Mouse (Mus musculus): ENCODE measurements around the gene Gm21992.
"Not testable (repeated sequence)": the region's sequence is repeated elsewhere in the genome, so short reads cannot be mapped to it uniquely, and the experiment has no call there.

The Gm21992 gene

DNA sequence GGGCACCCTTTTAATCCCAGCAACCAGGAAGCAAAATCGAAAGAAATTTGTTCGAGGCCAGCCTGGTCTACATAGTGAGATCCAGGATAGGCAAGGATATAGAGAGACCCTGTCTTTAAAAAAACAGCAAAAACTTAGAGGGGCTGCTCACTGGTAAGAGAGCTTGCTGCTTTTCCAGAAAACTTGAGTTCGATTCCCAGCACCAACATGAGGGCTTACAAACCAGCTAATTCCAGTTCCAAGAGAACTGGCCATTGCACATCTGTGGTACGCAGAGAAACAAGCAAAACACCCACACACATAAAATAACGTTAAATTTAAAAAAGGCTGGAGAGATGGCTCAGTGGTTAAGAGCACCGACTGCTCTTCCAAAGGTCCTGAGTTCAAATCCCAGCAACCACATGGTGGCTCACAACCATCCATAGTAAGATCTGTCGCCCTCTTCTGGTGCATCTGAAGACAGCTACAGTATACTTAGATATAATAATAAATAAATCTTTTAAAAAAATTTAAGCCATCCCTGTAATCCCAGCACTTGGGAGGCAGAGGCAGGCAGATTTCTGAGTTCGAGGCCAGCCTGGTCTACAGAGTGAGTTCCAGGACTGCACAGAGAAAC is 1.0 kb upstream of the Gm21992 start:
- DNase-seq (ENCODE audit: low spot score): not testable (repeated sequence)

DNA sequence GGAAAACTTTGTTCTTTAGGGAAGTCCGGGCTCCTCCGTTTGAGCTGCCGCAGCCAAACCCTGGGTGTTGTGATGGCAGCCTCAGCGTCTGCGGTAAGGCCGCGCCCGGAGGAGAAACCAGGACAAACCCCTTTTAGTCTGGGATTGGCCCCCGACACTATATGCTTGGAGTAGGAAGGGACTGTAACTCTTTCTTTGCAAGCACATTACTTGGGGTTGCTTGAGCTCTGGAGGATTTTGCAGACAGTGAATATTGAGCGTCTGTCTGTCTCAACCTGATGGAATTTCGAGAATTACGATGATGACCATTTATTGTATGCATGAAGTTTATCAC is 464 bp upstream of the Gm21992 start:
- no peak for DNase-seq (ENCODE audit: low spot score)

DNA sequence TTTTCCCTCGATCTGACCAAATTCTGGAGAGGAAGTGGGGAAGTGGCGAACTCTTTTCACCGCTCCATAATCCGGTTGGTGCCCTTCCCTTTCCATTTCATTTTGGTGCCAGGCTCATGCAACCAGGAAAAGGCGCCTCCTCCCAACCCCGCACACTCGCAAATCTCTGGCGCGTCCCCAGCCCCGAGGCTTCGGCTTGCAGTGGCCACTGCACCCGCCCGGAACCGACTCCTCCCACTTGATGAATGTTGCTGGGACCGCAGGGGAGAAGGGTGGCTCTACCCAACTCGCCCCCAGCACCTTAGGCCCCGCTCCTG is 708 bp downstream of the Gm21992 start:
- no peak for DNase-seq (ENCODE audit: low spot score)

DNA sequence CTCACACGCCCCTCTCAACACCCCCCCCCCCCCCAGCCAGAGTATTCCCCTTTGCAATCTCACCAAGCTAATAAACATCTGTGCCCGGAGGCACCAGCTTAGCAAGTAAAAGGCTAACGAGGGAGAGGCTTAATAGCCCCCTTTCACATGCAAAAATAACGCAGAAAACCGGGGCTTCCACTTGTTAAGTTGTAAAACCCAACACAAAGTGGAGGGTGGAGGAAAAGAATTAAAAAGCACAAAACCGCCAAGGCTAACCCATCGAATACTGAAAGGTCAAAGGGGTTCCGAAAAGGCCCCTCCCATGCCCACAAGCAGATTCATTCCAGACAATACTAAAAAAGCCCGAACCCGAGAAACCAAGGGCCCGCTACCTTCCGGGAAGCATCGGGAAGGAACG is 1.1 kb downstream of the Gm21992 start:
- DNase-seq (ENCODE audit: low spot score): no peak

DNA sequence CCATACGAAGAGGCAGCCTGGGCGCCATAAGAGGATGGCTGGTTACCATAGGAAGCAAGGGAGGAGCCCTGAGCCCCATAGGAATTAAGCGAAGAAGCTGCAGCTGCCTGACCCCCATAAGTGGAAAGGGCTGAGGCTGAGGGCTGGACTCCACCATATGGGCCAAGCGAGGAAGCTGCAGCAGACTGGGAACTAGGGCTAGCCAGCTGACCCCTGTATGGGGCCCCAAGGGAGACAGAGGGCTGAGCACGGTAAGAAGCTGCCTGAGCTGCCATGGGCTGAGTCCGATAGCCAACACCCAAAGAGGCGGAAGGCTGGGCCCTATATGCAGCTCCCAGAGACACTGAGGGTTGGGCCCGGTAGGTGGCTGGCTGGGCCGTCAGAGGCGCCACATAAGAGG is 8.1 kb downstream of the Gm21992 start:
- no peak for DNase-seq (ENCODE audit: low spot score)

DNA sequence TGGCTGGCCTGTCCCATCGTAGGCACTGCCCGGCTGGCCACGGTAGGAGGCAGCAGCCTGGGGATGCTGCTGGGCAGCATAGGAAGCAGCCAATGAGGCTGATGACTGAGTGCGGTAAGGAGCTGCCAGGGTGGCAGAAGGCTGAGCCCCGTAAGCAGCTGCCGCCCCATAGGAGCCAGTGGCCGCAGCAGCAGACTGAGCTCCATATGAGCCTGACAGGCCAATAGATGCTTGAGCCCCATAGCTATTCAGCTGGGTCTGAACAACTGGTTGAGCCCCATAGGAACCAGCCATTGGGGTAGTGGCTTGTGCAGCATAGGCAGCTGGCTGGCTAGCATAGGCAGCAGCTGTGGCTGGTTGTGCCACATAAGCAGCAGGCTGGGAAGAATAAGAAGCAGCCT is 8.7 kb downstream of the Gm21992 start:
- no peak for DNase-seq (ENCODE audit: low spot score)

DNA sequence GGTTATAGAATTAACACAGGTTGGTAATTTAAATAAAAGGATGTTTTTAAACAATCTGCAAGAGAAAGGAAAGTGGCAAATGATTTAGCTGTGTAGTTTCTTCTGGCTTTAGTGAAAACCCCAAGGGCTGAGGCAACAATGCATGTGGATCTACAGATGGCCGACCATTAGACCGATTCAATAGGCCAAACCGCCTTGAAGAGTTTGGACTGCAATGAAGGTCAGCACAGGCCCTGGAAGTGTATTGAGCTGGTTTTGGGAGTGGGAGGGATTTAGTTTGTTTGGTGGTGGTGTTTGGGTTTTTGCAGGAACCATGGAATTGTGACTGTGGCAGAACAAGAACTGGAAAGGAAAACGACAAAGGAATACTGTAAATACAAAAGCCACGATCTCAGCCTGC is 12.3 kb downstream of the Gm21992 start:
- no peak for DNase-seq (ENCODE audit: low spot score)

DNA sequence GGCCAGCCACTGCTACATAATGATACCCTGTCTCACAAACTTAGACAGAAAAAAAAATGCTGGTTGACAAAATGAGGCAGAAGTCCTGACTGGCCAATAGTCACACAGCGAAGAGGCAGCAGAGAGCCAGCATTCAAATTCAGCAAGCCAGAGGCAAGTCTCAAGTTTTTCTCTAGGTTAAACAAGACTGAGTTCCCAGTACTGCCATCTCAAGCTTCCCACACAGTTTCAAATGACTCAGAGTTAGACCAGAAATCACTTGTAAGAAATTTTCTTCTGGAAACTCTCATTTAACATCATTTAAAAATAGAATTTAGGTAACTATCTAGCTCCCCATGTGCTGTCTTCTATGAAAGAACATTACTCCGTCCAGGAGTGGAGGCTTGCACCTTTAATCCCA is 13.6 kb downstream of the Gm21992 start:
- DNase-seq (ENCODE audit: low spot score): no peak

DNA sequence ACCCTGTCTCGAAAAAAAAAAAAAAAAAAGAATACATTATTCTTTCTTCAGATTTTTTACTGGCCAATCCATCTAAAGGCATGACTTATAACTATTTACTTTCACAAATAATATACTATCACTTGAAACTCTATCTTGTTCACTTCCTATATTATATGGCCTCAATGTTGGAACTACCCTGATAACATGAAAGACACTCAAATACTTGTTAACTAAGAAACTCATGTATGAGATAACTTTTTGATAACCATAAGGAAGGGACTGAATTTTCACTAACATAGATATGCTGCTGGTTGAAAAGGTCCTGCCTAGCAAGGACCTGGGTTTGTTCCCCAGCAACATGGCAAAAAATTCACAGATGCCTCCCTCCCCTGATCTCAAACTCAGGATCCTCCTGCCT is 15.5 kb downstream of the Gm21992 start:
- DNase-seq (ENCODE audit: low spot score): no peak

DNA sequence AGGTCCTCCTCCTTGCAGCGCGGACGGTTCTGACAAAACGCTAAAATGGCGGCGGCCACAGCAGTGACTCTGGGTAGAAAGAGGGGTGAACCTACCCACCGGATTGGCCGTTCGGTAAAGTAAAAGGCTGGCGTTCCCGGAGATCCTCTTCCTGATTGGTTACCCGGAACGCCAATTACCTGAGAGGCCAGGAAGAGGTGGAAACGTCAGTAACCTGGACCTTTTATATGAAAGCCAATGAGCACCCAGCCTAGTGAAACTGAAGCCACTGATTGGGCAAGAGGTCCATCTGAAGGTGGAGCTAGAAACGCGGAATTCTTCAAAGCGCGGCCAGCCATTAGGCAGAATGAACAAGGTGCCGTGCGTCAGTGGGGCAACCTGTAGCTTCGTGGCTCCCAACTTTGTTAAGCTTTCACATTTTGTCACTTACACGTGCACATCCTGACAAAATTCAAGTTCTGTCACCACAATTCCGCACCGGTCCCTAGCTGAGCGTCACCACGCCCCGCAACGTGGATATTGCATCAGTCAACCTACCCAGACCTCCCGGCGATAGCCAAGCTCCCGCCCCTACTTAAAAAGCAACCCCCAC is 17.5 kb downstream of the Gm21992 start, which contains the start of gene Rbm4:
Gene Rbm4, minus strand, starts transcription at position 71 of the 592 bp plus-strand sequence.
- DNase-seq (ENCODE audit: low spot score): peak; percentile 99

DNA sequence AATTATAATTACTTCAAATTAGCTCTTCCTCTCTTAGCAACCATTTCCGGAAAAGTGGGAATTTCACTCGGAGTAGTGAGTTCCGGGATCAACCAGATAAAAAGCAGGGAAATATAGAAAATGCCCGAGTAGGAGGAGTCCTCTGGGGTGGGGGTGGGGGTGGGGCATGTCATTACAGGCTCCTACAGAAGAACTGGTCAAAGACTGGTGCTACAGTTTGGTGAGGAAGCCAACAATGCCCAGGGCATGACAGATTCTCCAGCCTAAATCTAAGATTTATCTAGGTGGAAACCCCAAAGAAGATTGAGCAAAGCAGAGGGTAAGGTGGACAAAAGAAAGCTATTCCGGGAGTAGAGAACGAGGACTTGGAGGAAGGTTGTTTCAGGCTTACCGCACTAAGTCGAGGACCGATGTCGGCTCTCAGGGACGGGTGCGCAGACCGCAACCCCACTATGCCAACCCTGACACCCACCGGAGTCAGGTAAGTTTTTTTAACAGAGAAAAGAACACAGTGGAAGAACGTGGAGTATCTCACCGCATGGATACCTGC is 18.1 kb downstream of the Gm21992 start:
- DNase-seq (ENCODE audit: low spot score): no peak

DNA sequence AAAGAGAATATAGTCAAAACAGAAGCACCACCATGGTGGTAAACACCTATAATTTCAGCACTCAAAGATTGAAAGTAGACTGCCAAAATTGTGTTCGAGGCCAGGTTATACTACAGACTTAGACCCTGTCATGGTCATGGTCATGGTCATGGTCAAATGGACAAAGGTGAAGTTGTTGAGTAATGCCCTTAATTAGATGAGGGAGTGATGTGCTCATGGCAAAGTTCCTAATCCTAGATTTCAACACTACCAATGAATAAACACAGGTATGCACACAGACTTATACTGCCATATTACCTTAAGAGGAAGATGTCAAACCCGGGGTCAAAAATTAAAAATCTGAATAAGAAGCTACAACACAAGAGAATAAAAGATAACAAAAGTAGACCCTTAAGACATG is 25.1 kb downstream of the Gm21992 start:
- DNase-seq (ENCODE audit: low spot score): no peak

DNA sequence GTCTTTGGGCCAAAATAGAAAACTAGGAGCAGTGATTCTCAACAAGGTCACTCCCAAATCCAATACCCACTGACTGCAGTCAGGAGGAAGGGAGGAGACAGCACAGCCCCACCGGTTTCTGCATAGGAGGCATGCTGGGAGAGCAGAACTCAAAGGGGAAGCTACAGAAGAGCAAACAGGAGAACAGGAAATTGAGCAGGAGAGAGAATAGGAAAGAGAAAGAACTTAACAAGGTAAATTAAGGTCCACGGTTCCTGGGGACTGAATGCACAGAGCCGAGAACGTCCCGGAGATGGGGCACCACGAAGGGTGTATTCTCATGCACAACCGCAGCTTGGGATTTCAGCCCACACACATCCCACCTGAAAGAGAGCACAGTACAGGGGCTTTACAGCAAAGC is 26.2 kb downstream of the Gm21992 start:
- no peak for DNase-seq (ENCODE audit: low spot score)

DNA sequence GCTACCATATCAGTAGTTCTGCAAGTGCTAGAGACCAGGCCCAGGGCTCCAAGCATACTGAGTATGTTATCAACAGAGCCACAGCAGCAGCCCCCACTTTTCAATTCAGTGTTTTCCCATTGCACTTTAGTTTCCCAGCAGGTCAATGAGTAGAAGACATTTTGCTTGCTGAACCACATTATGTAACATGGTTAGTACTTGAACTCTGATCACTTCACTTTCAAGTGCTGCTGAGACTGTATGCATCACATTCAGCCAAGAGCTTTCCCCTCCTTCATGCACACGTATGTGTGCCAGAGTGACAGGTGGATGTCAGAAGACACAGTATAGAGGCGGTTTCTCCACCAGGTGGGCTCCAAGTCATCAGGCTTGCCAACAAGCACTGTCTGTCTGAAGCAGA is 28.5 kb downstream of the Gm21992 start:
- no peak for DNase-seq (ENCODE audit: low spot score)

DNA sequence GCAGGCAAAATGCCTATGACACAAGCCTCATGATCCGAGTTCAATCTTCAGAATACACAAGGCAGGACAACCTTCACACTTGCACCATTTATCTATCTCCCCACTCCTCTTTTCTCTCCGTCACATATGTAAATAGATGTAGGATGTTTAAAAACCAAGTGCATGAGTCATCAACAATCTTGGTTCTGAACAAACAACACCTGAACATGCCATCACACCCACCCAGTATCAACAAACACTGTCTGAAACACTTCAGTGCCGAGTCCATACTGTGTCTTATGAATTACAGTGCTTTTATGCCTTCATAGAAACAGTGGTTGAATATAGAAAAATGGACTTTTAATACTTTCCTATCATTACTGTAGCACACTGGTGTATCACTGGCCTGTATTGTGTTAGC is 38.6 kb downstream of the Gm21992 start:
- no peak for DNase-seq (ENCODE audit: low spot score)

DNA sequence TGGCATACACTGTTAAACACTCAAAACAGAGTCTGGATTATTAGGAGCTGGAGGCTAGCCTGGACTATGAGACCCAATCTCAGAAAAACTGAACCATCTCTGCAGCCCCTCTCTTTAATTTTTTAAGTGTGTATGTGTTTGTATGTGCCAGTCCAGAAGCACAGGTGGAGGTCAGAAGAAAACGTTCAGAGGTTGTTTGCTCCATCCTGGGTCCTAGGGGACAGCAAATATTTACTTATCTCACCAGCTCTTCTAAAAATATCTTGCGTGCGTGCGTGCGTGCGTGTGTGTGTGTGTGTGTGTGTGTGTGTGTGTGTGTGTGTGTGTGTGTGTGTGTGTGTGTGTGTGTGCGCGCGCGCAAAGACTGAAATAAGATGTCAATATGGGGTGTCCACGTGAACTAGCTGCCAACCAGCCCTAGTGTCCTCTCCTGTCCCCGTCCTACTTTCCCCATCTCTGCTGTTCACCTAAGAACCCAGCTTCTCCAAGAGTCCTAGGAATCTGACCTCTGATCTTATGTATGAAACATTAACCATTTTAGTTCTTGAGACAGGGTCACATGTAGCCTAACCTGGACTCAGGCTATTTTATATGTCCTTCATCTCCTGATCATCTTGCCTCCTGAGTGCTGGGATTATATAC is 43.8 kb downstream of the Gm21992 start:
- no peak for DNase-seq (ENCODE audit: low spot score)

DNA sequence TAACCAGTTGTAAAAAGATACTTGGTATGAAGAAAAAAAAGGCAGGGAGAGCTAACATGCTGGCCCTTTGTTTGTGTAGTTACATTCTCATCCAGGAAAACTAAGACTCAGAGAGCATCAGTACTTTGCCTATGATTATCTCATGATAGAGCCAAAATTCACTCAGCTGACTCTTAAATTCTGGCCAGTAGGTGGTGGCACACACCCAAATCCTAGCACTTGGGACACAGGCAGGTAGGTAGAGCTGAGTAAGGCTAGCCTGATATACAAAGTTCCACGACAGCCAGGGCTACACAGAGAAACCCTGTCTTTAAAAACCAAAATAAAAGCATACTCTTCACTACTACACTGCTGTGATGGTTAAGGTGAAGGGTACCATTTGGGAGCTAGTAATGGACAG is 48.5 kb downstream of the Gm21992 start:
- DNase-seq (ENCODE audit: low spot score): no peak

DNA sequence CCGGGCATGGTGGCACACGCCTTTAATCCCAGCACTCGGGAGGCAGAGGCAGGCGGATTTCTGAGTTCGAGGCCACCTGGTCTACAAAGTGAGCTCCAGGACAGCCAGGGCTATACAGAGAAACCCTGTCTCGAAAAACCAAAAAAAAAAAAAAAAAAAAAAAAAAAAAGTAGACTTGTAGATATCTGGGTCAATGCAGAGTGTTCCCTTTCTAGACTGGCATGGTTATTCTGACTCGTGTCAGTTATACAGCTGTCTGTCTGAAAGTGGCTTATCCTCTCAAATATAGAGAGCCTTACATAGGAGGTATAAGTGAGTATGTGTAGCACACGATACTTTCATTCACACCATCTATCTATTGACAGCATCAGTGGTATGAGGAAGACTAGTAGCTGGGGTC is 50.9 kb downstream of the Gm21992 start:
- not testable (repeated sequence) for DNase-seq (ENCODE audit: low spot score)

DNA sequence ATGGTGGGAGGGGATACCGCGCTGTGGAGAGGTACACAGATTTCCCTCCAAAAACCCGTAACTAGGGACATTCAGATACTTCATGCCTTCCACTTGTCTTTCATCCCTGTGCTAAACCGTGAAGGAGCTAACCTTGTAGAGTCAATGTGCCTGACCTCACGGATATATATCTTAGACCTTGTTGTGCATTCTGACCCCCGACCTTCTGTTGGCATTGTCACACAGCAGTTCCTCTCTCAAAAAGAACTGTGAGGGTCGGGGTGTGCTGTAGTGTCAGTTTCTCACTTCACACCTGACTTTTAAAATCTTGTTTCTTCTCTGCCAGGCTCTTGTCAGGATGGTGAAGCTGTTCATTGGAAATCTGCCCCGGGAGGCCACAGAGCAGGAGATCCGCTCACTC is 54.5 kb downstream of the Gm21992 start:
- no peak for DNase-seq (ENCODE audit: low spot score)

DNA sequence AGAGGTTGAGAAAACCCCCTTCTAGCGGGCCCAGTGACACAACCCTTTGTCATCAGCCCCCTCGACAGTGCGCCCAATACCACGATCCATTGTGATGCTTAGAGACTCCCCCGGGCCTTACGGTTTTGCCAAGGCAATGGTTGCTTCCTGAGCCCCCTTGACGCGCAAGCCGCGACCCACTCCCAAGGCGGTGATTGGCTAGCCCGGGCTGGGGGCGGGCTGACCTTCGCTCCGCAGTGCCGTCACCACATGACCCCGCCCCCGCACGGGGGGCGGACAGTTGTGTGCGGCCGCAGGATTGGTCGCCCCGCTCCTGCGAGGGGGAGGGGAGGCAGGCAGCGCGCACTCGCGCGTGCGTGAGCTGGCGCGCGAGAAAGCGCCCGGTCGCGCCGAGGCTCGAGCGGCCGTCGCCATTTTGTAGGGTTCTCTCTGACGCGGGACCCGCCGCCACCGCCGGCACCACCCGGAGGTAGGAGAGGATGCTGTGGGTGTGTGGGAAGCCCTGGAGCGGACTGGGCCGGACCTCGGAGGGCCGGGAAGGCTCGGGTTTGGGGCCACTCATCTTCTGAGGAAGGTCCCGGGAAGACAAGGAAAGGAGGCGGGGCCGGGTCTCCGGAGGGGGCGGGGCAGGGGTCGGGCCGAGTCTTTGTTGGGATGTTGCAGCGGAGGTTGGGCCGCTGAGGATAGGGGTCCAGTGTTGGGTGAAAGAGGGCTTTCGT is 55.1 kb downstream of the Gm21992 start, which contains the start of gene Rbm4b:
Gene Rbm4b, plus strand, starts transcription at position 305 of the 719 bp plus-strand sequence.
- DNase-seq (ENCODE audit: low spot score): peak; percentile 90

DNA sequence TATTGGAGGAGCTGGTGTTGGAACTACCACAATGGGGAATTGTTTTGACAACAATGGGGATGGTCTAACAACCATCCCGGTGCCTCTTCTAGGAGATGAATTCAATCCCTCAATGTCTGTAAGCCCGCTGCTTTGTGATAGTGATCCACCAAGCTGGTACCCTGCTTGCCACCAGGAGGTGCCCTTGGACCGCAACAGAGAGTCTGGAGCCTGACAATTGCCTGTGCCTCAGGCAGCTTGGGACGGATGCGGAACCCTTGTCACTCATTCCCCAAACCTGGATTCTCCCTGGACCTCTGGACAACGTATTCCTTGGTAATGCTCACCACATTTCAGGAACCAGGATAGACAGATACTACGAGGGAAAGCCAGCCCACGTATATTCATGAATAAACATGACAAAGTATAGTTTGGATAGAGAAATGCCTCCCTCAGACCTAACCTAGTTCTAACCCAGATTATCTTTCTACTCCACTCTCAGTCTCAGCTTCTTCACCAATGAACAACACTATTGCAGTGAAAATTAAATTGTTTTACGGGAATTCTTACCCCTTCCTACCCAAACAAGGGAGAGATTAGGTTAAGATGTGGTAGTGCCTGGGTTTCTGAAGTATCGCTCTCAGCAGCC is 55.7 kb downstream of the Gm21992 start:
- DNase-seq (ENCODE audit: low spot score): peak; percentile 95

DNA sequence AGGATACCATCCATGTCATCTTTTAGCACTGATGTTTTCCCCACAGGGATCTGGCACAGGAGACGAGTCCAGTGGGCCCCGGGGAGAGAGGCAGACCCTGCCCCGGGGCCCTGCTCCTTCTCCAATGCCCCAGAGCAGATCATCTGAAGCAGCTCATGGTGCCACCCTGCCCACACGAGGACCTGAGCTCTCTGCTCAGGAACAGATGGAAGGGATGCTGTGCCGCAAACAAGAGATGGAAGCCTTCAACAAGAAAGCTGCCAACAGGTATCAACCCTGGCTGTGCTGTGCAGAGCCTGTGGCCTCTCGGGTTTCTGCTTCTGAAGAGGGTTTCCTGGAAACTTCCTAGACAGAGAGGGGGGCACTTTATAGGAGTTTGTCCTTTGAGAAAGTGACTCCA is 61.4 kb downstream of the Gm21992 start:
- DNase-seq (ENCODE audit: low spot score): no peak

DNA sequence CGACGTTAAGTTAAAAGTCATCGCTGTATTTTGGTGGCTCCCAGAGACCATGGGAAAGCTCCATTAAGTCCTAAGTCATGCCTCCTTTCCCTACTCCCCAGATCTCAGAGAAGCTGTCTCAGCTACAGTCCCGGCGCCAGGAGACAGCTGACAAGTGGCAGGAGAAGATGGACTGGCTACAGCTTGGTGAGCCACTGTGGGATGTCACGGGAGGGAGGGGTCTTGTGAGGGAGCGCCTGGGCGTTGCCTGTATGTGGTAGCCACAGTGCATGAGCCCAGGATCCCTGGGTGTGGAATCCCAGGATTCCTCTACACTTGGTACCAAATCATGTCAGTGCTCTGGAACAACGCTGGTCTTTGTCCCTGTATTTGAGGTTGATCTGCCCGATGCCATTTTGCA is 62.9 kb downstream of the Gm21992 start:
- DNase-seq (ENCODE audit: low spot score): no peak
